Mouse (Mus musculus) spleen, postnatal 14 days (tissue): Measurements from ENCODE around the gene Dock6.
"Not testable (repeated sequence)": the region's sequence is repeated elsewhere in the genome, so short reads cannot be mapped to it uniquely, and the experiment has no call there.

Source experiments
- DNase-seq, 2 experiments: peaks; one replicate each; pipeline ENCODE4 v3.0.0; 2021 to 2022; ENCODE audit warnings: low spot score in 2 of 2

The Dock6 gene

GRCm38 (mm10) chr9:21781657-21782468 lies 70.6 kb downstream of the Dock6 start:
- DNase-seq: no peak

DNA sequence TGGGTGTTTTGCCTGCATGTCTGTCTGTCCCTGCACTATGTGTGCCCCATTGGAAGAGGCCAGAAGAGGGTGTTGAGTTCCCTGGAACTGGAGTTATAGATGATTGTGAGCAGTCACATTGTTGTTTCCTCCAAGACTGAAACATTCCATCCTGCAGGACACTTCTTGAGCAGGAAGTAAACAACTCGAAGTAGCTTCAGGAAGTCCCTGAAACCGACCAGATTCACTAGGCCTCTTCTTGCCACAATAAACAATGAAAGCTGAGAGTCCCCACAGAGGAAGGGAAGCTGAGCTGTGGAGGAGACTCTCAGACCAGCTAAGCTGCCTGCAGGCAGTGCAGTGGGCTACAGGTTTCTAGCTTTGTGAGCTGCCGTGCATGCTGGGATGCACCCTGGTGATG lies 74.7 kb downstream of the Dock6 start:
- DNase-seq: no peak

GRCm38 (mm10) chr9:21774353-21774752 lies 78.1 kb downstream of the Dock6 start:
- no peak for DNase-seq

- DNase-seq: not testable (repeated sequence)
Observed at GRCm38 (mm10) chr9:21773396-21773795, 79.0 kb downstream of the Dock6 start.

DNA sequence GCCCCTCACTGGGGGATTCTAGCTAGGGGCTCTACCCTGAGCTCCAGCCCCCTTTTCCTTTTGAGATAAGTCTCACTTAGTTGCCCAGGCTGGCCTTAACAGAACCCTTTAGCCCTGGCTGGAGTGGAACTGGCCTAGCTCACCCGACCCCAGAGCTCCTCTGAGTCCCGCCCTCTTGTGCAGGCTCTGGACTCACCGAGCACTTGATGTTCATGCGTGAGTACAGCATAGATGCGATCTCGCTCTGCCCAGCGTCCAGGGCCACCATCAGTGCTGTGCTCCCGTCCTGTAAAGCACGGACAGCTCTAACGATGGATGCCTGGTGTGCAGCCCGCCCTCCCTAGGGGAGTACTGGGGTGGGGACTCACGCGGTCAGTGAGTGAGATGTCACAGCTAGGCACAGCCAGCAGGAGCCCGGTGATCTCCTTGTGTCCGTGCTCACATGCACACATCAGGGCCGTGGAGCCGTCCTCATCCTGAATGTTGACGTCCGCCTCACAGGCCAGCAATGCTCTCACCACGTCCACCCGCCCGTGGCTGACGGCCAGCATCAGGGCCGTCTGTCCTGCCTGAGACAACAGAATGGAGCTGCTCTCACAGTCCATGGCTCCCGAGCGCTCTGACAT lies 82.8 kb downstream of the Dock6 start:
- DNase-seq: no peak

- DNase-seq: no peak
Observed at GRCm38 (mm10) chr9:21768511-21769411, 83.7 kb downstream of the Dock6 start.

DNA sequence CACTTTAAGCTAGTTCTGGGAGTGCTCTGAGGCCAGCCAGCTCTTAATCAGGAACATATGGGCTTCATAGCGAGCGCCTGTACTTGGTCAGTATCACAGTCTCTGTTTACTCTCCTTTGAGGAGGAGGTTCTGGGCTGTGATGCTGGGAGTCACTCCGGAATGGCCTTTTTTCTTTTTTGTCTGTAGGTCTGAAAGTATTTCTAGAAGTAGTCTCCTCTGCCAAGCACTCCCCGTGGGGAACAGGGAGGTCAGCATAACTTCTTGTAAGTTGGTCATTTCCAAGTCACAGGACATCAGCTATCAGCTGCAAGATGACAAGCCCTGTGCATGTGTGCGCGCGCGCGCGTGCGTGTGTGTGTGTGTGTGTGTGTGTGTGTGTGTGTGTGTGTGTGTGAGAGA lies 84.5 kb downstream of the Dock6 start:
- no peak for DNase-seq

DNA sequence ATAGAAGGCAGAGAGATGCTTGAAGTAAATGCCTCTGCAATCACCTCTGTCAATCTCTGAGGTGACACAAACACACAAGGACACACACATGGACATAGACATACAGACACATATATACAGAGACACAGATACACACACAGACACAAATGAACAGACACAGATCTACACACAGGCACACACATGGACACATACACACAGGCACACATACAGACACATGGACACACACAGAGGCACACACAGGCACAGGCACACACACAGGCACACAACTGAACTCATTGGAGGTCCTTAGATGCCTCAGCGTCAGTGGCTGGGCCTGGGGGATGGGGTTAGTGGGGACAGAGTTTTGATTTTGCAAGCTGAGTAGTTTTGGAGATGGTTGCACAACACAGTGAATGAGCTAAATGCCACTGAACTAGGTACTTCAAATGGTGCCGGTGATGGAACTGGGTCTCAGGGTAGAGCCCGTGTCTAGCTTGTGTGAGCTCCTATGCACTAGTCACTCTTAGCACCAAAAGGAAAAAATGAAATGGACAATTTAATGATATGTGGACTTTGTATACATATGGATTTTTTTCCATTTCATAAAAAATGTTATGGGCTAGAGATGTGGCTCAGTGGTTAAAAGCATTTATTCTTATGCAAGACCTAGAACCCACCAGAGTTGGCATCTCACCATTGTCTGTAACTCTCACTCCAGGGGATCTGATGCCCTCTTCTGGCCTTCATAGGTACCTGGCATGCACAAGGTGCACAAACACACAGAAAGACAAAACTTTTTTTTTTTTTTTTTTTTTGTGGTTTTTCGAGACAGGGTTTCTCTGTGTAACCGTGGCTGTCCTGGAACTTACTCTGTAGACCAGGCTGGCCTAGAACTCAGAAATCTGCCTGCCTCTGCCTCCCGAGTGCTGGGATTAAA lies 88.1 kb downstream of the Dock6 start:
- DNase-seq: no peak

GRCm38 (mm10) chr9:21762135-21762534 lies 90.3 kb downstream of the Dock6 start:
- DNase-seq: no peak

DNA sequence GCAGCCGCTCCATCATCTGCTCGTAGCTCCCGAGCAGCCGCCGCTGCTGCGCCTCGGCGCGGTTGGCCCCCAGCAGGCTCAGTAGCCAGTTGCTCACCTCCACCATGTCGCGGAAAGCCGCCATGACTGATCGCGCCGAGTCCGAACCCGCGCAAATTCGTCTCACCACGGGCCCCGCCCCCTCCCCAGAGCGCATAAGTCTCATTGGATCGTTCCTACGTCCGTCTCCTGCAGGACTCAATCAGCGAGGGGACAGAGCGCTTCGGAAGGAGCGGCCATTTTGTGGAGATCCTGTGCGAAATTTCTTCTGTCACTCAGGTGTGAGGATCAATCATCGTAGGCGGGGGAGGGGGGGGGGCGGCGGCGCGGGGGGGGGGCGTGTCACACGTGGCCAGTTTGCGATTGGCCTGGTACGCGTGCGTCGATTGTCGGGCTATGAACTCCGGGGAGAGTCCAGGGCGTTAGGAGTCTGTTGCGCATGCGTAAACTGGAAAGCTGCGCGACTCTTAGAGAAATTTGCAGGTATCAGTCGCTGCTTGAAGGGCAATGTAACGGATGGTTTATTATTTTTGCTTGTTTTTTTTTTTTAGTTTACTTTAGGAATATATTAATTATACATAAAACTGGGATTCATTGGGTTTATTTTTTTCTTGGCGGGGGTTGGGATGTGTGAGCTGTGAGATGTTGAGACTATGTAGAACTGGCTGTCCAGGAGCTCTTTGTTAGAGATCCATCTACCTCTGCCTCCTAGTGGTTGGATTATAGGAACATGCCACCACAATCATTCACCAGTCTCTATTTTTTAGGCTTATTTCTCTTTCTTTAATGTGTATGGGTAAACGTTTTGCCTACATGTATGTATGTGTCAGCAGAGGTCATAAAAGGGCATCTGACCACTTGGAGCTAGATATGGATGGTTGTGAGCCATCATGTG lies 92.0 kb downstream of the Dock6 start, which contains the start of gene Spc24:
Gene Spc24, minus strand, starts transcription at position 149 of the 934 bp plus-strand sequence.
- DNase-seq: peak; percentile 91 to 94

- DNase-seq: no peak
Observed at GRCm38 (mm10) chr9:21759718-21760117, 92.7 kb downstream of the Dock6 start.

DNA sequence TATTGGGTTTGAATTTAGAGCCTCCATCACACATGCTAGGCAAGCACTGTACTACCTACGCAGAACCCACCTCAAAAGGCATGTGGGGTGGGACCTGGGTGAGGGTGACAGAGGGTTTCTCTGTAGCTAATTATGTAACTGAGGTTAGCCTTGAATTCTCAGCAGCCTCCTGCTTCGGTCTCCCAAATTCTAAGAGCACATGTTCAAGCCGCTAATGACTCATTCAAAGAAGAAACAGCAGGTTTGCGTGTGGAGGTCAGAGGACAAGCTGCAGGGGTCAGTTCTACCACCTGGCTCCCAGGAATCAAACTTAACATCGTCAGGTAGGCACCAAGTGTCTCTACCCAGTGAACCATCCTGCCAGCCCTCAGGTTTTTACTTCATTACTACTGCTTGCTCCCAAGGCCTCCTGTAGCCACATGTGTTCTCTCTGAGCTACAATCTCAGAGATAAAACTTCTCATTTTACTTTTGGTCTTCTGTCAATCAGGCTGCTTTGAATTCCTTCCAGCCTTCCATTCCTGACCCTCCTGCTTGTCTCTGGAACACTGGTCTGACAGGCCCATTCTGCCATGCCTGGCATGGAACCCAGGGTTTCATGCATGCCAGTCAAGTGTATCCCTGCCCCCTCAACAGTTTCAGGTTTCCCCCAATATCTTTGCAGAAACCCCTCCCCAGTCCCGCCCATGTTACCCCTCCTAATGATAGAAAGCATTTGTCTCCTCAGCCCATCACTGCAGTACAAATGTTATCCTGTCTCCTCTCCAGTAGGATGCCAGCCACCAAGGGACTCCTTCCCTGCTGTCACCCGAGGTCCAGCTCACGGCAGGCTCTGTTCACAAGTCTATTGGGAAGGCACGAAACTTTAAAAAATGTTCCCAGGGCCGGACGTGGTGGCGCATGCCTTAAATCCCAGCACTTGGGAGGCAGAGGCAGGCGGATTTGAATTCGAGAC lies 93.6 kb downstream of the Dock6 start:
- no peak for DNase-seq

DNA sequence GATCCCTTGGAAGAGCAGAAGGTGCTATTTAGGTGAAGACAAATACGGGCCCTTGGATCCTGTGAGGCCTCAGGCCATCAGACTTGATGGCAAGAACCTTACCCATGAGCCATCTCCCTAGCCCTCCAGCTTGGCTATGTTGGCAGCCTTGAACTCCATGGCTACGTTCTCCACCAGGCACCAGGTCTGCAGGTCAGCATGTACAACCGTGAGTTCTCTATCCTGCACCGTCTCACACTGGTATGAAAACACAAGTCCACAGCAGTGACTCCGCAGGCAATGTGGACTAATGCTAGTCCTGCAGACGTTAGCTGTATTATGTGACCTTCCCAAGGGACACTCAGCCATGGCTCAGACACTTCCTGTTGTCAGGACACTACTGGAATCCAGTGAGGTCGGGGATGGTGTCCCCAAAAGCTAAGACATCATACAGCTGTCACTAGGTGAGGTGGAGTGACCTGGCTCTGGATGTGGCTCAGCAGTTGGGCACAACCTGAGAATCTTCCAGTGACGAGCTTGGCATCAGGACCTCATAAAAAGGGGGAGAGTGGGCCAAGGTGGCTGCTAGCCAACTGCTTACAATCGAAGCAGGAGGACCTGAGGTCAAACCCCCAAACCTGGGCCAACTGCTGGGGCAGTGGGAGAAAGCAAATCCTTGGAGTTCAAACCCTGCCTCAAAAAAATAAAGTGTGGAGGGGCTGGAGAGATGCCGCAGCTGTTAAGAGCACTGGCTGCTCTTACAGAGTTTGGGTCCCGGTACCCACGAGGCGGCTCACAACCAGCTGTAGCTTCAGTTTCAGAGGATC lies 97.7 kb downstream of the Dock6 start:
- DNase-seq: no peak

DNA sequence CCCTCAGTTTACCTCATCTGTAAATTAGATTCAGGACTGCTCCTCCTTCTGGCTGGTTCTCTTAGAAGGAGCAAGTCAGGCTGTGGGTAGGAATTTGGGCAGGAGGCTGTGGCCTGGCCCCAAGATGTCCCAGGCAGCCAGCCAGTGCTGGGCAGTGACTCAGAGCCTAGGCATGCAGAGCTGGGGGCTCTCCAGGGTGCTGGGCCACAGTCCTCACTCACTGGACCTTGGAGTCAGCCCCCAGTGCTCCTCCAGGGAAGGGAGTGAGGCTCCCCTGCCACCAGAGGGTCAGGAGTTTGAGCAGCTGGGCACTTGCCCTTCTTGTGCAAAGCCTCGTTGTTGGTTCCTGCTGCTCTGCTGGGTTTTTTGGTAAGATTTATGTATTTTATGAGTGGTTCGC lies 98.4 kb downstream of the Dock6 start:
- no peak for DNase-seq

DNA sequence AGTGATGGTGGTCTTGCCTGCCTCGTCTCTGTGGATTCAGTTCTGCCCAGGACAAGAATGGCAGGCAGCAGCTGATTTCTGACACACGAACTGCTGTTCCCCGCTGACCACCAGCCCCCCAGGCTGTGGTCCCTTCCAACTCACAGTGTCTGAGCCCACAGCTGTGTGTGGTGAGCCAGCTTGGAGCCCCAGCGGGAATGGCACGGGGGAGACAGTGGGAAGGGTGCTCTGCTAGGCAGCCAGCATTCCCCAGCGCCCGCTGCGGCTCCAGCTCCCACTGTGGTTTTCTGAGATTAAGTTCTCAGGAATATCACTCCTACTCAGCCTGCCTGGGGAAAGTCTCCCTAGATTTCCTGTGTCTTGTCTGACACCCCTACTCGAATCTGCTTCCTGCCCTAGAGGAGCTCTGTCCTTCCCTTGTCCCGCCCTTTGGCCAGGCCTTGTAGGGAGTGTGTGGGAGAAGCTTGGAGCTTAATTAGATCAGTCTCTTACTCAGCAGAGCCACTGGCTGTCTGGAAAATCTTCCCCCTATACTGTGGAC lies 100.1 kb downstream of the Dock6 start:
- DNase-seq: no peak

- DNase-seq: no peak
Observed at GRCm38 (mm10) chr9:21751347-21751746, 101.1 kb downstream of the Dock6 start.

- no peak for DNase-seq
Observed at GRCm38 (mm10) chr9:21750370-21750769, 102.1 kb downstream of the Dock6 start.
